Mouse (Mus musculus) adrenal gland, postnatal 4 days (tissue): ENCODE data around the gene Iqce. TPM values are rescaled to one million over a fixed set of nuclear protein-coding genes. Genes with fewer than 3 reads are reported as not detected.

Experiments used
- DNase-seq, 2 experiments: peaks; one replicate each; pipeline ENCODE4 v3.0.0; 2021 to 2022; ENCODE audit warnings: low spot score in 2 of 2, mixed read lengths in 2 of 2
- total RNA-seq, 2 experiments: library from RNA; stranded (reverse); gene quantifications; 2 replicates each; pipeline ENCODE4 v1.2.3; 2021

Gene Iqce
- total RNA-seq, 2 experiments from 2014 or later: 40.3 to 41.3 TPM

DNA sequence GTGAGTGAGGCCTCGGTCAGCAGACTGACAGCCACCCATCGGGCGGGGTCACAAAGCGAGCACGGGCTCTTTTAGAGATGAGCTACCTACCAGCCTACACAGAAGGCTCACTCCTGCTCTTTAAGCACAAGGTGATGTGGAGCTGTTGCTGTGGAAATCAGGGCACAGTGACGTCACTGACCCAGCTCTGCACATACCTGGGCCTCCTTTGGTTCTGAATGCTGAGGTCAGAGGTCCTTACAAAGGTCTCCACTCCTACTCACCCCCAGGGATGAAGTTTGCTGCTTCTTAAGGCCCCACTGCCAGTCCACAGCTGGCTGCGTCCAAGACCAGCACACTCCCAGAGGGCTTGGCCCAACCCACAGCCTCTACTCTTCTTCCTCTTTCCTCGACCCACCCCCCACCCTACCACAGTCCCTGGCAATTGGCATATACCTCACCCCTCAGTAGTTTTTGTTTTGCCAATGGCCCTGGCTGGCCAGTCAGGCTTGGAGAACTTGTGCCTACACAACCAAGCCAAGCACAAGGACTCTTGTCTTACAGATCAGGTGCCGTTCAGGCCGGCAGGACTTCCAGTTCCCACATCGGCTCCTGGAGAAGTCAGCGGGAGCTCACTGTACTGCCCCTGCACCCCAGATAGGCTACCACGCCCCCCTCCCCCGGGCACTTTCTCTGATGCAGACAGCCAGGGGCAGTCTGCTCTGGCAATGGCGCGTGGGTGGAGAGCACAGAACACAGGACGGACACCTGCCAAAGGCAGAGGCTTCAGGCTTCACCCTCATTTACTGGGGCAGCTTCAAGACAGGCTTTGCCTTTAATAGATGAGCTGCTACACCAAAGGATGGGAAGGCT, 39.2 kb downstream of the Iqce start:
- no peak for DNase-seq

DNA sequence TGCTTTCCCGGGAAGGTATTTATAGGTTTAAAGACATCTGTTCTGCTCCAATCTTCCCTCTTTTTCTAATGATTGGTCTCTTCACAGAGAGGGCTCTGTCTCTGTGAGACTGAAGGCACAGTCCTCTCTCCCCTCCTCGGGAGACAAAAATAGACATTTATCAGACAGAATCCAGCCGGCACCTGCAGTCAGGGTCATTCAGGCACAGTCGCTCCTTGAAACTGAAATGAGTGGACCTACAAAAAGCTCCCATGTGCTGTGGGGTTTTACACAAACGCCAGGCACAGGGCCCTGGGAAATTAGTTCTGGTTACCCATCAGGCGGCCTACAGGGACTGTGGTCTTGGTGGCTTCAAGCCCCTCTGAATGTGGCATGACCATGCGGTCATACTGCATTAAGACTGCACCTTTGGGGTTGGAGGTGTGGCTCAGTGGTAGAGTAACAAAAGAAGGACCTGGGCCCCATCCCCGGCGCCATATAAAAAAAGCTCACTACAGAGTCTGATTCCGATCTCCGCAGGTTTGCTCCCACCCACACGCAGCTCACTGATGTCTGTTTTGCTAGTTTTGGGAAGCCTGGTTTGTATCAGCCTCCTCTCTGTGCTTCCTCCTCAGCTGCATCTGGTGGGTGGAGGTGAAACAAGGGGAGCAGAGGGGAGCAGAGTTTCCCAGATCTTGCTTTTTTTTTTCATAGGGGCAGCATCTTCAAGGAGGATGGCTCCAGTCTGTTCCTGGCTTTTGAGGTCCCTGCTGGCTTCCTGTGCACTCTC, 40.1 kb downstream of the Iqce start:
- no peak for DNase-seq

DNA sequence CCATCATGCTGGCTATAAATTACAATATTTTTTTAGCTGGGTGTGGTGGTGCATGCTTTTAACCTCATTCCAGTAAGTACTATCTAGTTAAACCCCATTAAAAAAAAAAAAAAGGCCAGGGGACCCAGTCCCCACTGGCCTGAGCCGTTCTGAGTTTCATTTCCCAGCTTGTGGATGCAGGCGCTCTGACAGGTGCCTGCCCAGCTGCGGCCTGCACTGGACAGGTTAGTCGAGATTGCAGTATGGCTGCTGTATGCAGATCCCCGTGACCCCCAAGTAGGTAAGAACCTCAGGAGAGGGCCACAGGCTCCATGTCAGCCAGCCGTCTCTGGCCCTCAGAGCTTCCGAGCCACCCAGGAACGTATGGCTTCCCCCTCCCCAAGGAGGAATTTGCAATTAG, 40.8 kb downstream of the Iqce start:
- no peak for DNase-seq

DNA sequence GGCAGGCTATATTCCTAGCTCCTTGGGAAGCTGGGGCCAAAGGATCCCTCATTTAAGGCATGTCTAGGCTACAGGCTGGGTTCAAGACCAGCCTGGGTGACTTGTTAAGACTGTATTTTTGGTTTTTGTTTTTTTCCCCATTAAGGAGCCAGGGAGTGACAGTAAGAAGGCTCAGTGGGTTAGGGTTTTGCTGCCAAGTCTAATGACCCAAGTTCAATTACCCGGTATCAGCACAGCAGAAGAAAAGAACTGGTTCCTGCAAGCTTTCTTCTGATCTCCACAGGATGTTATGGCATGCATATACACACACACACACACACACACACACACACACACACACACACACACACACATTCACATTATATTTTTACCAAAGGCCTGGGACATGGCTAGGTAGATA, 41.8 kb downstream of the Iqce start:
- no peak for DNase-seq

DNA sequence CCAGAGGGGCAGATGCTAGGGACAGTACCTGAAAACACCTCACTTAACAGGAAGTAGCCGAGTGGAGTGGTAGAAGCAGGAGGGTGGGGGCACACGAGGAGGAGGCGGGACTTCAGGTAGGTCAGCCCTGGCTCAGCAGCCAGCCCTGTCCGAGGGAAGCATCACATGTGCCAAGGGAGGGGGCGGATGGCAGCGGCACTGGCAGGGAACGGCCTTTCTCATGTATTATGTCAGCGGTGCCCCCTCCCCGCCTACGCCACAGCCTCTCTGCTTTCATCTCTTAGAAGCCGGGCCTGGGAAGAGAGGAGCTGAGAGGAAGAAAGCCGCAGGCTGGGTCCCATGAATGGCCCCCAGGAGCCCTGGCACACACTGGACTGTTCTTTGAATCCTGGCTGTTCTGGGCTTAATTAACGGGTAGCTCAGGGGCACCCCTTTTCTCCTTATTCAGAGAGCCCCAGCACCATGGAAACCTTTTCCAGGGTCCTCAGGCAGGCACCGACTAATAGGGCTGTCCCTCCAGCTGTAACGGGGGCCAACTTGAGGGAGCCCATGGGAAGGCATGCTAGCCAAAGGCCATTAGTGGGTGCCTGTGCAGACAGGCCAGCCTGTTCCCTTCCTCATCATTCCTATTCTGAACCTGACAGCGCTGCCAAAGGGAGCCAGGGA, 42.4 kb downstream of the Iqce start:
- no peak for DNase-seq

DNA sequence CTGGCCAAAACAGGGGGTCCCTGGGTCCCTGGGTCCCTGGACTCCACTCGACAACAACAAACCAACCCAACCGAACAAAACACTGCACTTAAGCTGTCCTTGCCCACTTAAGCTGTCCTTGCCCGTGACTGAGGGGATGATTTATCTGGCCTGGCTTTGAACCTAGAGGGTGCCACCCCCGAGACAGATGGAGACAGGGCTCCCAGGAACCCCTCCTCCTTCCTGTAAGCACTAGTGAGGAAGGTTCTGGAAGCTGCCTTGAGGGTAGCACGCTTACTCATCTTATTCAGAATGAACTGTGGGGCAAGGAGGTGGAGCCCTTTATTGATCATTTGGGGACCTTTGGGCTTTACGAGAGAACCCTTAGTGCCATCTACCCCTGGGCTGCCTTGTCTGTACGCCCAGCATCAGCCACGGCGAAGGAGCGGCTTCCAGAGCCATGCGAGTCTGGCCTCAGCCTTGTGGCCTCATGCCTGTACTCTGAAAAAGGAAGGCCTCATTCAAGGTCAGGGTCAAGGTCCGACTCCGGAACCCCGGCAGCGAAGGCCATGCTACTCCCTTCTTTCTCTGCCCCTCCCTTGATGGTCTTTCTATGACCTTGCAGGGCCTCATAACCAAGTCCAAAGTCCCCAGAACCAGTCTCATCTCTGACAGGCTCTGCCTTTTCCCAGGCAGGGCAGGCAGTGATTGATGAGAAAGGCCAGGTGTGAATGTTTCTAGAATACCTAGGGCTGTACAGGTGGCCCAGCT, 47.9 kb downstream of the Iqce start:
- DNase-seq: peak in 1 of 2 experiments; percentile 49

DNA sequence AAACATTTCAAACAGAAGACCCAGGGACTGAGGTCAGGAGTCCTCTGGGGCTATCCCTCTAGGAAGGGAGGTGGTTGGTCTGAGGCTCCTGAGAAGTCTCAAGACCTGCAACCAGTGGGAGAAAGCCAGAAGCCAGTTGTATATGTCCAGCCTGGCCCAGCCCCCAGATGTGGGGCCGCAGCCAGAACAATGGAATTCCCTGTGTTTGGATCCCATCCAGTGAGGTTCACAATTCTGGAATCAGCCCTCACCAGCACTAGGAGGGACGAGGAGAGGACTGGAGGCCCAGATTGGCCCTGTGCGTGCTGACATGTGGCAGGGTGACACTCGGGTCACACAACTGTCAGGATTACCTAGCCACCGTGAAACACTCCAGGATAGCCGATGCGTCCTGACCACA, 49.6 kb downstream of the Iqce start:
- DNase-seq: no peak

DNA sequence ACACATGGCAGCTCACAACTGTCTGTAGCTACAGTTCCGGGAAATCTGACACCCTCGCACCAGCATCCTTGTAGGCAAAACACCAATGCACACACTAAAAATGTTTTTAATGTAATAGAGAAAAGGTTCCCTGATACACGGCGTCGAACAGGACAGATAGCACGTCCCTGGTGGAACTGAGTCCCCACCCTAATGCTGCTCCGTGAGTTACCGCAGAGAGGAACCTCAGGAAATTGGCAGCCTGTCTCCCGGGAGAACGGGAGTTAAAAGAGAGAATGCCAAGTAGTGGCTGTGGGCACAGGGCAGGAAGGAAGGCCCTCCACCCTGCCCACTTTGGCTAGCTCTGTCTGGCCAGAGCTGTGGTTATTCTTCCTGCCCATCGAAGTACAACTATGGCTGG, 50.9 kb downstream of the Iqce start:
- DNase-seq: no peak

DNA sequence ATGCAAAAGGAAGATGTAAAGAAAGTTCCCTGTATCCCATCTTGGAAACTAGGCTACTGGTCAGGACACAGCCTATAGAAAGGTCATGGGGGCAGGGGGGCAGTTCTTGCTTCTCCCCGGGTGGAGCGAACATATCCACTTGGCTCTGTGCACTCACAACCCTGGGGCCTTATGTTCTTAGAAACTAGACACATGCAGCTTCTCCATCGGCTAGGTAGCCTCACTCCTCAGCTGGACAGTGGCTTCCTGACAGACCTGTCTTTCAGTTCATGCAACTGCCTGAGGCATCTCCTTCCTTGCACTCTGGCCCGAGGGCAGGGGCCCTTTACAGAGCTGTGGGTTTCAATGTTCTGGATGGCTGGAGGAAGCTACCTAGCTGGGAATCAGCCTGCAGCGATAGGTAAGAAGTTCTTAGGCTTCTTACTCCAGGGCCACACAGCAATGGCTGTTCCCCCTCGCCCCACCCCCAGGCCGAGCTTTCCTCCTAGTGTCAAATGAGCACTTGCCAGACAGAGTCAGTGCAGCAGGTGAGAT, 52.2 kb downstream of the Iqce start:
- no peak for DNase-seq

DNA sequence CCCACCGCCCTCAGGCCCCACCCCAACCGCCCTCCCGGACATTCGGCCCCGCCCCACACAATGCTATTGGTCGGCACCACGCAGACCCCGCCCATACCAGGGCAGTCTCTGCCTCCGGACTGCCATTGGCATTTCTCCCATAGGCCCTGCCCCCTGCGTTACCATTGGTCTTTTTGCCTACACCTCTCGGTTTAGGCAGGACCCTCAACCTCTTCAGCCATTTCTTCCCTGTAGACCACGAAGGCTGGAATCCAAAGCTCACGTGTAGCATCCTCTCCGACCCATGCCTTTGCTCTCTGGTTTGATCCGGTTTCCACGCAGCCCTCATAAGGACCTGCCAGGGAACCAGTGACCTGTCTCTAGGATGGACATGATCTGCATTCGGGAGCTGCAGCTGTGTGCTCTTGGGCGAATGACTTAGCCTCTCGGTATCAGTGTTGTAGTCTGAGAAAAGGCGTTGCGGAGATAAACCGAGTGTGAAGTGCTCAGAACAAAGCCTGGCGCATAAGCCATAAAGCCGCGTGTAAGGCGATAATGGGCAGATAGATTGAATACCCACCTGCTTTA, 53.0 kb downstream of the Iqce start:
- peak; percentile 94 to 98 for DNase-seq

DNA sequence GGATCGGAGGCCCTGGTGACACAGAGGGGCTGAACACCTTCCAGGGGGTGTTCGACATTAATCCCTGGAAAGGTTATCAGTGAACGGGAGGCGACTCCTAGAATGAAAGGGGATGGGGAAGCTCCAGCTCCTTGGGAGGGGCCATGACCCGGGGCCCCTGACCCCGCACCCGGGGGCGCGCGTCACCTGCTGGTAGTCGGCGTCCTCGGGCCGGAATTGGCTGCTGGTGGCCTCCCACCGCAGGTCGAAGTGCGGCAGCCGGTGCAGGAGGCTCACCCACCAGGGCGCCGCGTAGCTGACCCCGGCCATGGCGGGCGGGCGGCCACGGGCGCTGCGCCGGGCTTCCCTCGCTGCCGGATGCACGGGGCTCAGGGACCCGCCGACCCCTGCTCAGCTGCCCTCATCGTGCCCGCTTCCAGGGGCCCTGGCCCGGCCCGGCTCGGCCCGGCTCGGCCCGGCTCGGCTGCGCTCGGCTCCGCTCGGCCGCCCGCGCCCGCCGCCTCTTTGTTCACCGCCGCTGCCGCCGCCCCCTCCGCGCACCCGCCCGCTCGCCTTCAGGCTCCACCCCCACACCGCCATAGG, 53.6 kb downstream of the Iqce start, which contains the start of gene Ttyh3:
Ttyh3 (minus strand) TSS at position 513 of the 582 bp plus-strand sequence.
- peak in 1 of 2 experiments; percentile 26 for DNase-seq

DNA sequence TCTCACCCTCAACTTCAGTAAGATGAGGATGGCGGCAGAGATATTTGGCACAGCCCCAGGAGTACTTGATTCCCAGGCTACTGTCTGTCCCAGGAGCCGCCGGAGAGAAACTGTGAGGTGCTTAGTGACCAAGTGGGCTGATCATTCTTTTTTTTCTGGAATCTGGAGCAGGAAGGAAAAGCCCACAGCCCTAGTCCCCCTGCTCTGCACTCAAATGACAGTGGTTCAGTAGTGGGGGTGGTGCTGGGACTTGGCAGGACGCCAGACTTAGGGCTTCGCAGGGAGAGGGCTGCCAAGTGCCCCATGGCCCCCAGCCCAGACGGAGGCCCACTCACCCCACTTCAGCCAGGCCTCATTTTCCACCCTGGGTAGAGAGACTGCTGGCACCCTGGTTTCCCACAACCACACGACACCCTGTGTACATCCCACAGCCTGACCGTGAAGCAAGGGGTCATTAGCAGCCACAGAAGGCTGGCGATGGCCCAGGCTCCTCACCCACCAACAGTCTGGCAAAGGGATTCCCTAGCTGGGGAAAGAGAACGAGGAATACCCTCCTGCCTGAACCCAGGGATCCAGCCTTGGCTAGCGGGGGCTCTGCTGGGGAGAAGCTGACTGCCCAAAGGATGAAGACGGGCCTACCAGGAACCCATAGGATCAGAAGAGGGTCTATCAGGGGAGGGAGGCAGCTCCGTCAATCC, 54.2 kb downstream of the Iqce start:
- DNase-seq: no peak

DNA sequence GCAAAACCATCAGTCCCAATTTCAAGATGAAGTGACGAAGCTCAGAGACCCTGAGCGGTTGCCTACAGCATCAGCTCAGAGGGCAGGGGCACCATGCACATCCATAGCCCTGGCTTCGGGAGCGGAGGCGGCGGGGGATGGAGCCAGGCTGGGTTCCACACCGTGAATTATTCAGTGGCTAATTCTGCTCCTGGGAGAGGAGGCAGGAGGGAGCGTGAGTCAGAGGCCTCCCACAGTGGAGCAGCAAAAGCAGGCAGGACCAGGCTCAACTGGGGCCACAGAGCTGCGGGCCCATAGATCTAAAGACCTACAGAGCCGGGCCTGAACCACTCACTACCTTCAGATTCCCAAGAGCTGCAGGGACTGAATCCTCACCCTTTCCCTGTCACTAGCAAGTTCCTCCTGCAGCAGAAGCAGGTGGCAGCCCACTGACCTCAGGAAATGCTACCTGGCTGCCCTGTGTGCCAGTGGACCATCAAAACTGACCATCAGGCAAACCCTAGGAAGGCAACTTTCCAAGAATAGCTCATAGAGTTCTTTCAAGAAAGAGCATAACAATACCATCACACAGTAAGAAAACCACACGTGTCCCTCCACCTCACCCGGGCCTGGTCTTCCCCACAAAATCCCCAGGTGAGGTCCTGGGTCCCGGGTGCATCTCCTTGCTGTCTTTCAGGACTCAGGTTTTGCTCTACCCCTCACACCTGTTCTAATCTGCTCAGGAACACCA, 55.0 kb downstream of the Iqce start:
- no peak for DNase-seq

DNA sequence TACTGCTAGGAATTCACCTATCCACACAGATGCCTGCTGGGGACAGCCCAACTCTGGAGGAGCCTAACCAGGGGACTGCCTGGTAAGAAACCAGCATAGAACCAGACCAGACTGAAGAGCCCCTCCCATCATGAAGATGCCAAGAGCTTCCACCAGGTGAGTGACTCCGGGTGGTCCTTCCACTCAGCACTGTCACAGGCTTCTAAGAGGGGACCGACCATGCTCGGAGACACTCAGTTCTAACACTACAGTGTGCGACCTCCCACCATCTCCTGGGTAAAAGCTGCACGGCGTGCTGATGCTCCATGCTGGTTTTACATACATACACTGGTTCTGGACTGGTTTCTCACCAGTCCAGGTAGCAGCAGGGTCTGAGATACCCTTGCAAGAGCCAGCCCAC, 56.0 kb downstream of the Iqce start:
- no peak for DNase-seq

DNA sequence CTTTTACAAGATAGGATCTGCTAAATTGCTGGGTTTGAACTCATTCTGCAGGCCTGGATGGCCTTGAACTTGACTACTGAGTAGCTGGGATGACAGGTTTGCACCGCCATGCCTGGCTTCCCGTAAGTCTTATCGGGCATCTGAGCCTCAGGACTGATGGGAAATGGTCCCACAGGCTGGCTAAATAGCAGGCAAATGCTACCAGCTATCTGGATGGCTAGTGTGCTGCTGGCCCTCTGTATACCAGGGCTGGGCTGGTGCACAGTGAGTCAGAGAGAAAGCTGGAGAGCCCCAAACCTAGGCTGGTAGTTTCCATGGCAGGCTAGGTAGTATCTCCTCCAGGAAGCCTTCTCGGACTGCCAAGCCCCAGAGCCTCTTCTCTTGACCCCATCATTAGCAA, 56.7 kb downstream of the Iqce start:
- DNase-seq: no peak

DNA sequence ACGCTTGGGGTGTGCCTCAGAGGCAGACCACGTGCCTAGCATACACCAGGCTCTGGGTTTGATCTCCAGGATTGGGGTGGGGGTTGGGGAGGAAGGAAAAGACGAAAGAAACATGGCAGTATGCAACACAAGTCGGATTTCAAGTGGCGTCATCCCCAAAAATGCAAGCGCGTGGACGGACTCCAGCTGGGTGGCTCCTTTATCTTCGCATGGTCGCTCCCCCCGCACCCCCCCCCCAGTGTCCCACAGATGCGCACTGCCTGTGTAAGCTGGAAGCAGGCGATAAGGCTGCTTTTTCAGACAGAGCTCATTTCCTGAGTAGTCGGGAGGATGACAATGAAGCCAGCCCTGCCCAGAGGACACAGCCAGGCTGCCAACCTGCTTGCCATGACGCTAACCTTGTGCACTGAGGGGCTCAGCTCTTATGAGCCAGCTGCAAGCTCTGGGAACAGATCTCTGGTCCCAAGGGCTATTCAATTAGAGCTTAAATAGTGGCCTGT, 57.4 kb downstream of the Iqce start:
- DNase-seq: no peak

DNA sequence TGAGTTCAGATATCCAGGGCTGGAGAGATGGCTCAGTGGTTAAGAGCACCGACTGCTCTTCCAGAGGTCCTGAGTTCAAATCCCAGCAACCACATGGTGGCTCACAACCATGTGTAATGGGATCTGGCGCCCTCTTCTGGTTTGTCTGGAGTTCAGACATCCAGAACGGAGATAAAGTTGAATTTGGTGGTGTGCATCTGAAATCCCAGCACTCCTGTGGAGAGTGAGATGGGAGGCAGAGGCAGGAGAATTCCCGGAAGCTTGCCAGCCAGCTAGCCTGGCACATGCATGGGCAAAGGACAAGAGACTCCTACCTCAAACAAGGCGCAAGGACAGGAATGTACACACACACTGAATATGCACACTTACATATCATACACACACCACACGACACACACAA, 57.9 kb downstream of the Iqce start:
- DNase-seq: no peak

DNA sequence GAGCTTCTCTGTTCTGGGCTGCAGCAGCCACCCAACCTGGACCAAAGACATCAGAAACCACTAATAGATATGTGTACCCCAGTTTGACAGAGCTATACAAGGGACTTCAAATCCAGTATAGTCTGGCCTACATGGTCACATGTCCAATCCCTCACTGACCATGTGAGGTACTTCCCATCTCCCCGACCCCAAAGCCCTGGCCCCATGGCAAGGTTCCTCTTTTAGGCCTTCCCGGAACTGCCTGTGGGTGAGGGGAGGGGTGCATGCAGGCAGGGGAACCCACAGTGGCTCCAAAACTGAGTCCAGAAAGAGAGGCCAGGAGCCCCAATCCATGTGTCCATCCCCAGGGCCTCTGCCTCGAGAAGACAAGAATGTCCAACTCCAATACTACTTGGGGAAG, 60.1 kb downstream of the Iqce start:
- no peak for DNase-seq
